Mouse (Mus musculus): ENCODE measurements around the gene Eif6.

GRCm38 (mm10) chr2:155805231-155805924 lies 21.3 kb downstream of the Eif6 start:
- TF ChIP-seq POLR2A (IDR thresholded peaks at IDR 0.05; ENCODE audit: low read depth, low read length) (no peak), CTCF (IDR thresholded peaks at IDR 0.05; ENCODE audit: extremely low read depth, insufficient read depth, insufficient read length, insufficient replicate concordance) (no peak)

Measured in spleen, adult 2 months (tissue).